Mouse (Mus musculus): ENCODE results near the gene Gdpd1.
A peak's percentile ranks its signal among the peaks of the same experiment; 100 is the strongest.
"Not testable (repeated sequence)": the region's sequence is repeated elsewhere in the genome, so short reads cannot be mapped to it uniquely, and the experiment has no call there.

Gdpd1 gene

GRCm38 (mm10) chr11:87026096-87026875 lies 47.6 kb downstream of the Gdpd1 start:
- peak; percentile 39 for DNase-seq (ENCODE audit: low read depth, low spot score)

DNA sequence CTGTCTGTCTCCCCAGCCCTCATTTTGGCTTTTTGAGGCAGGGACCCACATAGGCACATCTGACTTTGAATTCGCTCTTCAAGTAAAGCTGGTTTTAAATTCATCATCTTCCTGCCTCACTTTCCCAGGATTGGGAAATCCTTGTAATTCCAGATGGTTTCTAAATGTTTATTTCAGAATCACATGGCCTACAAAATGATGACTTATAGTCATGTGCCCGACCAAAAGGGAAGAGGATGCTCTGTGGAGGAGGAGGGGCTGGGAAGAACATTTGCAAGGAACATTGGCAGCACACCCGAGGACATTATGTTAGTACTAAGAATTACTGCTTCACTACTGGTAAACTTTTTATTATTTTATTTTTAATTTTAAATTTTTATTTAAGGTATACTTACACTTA lies 48.5 kb downstream of the Gdpd1 start:
- DNase-seq (ENCODE audit: low read depth, low spot score): peak; percentile 58

- DNase-seq (ENCODE audit: low read depth, low spot score): not testable (repeated sequence)
Measured at GRCm38 (mm10) chr11:87023240-87023639, 50.6 kb downstream of the Gdpd1 start.

GRCm38 (mm10) chr11:87022765-87023164 lies 51.1 kb downstream of the Gdpd1 start:
- no peak for DNase-seq (ENCODE audit: low read depth, low spot score)

DNA sequence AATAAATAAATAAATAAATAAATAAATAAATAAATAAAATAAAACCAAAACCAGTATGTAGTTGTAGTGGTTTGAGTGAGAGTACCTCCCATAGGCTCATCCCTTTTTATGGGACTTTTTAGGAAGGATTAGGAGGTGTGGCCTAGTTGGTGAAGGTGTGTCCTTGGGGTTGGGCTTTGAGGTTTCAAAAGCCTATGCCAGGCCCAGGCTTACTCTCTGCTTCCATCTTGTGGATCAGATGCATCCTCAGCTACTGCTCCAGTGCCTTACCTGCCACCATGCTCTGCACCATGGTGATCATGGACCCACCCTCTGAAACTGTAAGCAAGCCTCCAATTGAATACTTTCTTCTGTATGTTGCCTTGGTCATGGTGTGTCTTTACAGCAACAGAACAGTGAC lies 52.3 kb downstream of the Gdpd1 start:
- DNase-seq (ENCODE audit: low read depth, low spot score): no peak

DNA sequence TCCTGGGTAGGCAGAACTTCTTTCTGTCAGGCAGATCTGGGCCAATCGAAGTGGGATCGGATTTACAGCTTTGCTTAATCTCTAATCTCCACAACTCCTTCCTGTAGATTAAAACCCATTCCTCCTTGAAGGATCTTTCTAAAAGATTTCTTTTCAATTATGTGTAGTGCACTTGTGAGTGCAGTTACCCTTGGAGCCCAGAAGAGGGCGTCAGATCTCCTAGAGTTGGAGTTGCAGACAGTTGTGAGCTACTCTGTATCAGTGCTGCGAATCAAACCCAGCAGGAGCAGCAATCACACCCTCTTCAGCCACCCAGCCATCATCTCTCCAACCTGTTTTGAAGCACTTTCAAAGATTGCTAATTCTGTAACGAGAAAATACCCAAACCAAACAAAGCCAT lies 53.4 kb downstream of the Gdpd1 start:
- DNase-seq (ENCODE audit: low read depth, low spot score): no peak

DNA sequence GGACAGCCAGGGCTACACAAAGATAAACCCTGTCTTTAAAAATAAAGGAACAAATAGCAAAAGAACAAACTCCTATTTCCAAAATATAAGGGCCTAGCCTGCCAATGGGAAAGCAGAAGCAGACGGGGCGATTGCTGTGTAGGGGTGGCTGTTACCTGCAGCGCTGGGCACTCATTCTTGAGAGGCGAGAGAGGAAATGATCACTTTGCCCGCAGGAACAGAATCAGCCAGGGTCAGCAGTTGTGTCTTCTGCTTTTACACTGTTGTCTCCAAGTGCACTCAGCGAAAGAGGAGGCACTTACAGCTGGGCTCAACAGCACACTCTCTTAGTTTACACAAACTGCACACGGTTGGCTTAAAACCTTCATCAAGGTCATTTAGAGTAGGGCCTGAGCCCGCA lies 54.4 kb downstream of the Gdpd1 start:
- no peak for DNase-seq (ENCODE audit: low read depth, low spot score)

DNA sequence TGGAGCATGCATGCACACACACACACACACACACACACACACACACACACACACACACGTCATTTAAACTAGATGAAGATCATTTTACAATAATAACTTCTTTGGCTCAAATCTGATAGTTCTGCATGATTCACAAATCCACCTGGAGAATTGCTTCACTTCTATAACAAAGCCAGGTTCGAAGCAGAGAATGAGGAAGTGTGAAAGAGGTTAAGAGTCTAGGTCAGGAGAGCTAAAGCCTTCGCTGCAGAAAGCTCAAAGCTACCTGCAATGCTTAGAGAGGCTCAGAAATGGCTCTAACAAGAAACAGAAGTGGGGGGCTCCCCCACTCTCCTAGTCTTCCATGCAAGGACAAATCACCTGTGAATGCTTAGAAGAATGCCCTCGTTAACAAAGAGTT lies 55.8 kb downstream of the Gdpd1 start:
- no peak for DNase-seq (ENCODE audit: low read depth, low spot score)

DNA sequence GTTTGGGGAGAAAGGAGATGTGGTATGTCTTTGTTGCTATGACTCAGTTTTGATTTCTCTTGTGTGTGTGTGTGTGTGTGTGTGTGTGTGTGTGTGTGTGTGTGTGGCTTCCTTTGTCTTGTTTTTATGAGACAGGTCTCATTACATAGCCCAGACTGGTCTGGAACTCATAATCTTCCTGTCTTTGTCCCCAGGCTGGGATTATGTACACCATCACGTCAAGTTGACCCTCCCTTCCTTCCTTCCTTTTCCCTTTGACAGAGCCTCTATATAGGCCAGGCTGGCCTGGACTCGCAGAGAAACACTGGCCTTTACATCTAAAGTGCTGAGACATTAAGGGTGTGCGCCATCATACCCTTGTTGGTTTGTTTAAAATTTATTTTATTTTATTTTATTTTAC lies 58.2 kb downstream of the Gdpd1 start:
- DNase-seq (ENCODE audit: low read depth, low spot score): no peak

GRCm38 (mm10) chr11:87010476-87010875 lies 63.4 kb downstream of the Gdpd1 start:
- DNase-seq (ENCODE audit: low read depth, low spot score): peak; percentile 40

- no peak for DNase-seq (ENCODE audit: low read depth, low spot score)
Measured at GRCm38 (mm10) chr11:87007371-87007770, 66.5 kb downstream of the Gdpd1 start.

- DNase-seq (ENCODE audit: low read depth, low spot score): no peak
Measured at GRCm38 (mm10) chr11:87004960-87005755, 68.7 kb downstream of the Gdpd1 start.

GRCm38 (mm10) chr11:87002078-87002829 lies 71.6 kb downstream of the Gdpd1 start:
- DNase-seq (ENCODE audit: low read depth, low spot score): no peak

- no peak for DNase-seq (ENCODE audit: low read depth, low spot score)
Measured at GRCm38 (mm10) chr11:87001217-87001616, 72.6 kb downstream of the Gdpd1 start.

DNA sequence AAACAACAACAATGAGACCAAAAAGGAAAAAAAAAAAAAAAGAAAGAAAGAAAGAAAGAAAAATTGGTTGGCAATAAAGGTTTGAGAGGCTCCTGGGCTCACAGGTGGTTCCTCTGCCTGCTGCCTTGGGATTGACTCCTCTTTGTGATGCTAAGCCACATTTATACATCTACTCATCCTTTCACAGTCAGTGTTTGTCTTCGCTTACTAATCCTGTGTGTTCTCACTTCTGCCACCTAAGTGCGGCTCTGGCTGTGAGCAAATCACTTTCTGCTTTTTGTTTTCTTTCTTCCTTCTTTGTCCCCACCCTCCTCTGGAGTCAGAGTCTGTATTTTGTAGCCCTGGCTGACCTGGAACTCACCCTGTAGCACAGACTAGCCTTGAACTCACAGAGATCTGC lies 77.6 kb downstream of the Gdpd1 start:
- no peak for DNase-seq (ENCODE audit: low read depth, low spot score)

GRCm38 (mm10) chr11:86995625-86996221 lies 78.1 kb downstream of the Gdpd1 start:
- peak; percentile 68 for DNase-seq (ENCODE audit: low read depth, low spot score)

DNA sequence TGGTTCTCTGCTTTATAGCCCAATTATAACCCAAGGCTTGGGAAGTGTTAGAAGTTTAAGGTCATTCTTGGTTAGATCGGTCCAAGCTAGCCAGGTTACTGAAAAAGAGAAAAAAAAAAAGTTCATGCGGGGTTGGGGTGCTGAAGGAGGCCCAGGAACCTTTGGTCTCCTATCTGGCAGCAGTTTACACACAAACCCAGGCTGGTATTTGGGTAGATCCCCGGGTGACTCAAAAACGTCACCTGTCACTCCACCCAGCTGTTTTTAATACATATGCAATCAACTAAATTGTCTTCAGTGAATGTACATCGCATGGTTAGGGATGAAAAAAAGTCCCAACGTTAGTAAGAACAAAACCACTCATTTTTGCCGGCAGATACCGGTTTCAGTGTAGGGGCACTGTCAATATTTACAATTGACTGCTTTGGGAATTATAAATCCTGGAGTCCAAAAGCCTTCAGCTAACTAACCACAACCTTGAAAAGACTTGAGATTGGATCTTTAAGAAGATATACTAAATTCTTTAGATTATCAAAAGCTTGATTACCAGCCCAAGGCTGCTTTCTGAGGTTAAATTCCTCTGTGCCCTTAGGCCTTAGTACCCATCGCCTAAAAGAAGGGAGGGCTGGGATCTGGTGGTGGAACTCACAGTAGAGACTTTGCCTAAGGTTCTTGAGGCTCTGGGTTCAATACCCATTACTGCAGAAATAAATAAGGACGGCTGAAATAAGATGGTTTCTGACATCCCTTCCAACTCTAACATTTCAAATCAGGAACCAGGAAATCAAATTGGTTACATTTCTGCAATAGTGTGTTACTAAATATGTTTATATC lies 78.9 kb downstream of the Gdpd1 start:
- no peak for DNase-seq (ENCODE audit: low read depth, low spot score)

GRCm38 (mm10) chr11:86994330-86994729 lies 79.5 kb downstream of the Gdpd1 start:
- no peak for DNase-seq (ENCODE audit: low read depth, low spot score)

DNA sequence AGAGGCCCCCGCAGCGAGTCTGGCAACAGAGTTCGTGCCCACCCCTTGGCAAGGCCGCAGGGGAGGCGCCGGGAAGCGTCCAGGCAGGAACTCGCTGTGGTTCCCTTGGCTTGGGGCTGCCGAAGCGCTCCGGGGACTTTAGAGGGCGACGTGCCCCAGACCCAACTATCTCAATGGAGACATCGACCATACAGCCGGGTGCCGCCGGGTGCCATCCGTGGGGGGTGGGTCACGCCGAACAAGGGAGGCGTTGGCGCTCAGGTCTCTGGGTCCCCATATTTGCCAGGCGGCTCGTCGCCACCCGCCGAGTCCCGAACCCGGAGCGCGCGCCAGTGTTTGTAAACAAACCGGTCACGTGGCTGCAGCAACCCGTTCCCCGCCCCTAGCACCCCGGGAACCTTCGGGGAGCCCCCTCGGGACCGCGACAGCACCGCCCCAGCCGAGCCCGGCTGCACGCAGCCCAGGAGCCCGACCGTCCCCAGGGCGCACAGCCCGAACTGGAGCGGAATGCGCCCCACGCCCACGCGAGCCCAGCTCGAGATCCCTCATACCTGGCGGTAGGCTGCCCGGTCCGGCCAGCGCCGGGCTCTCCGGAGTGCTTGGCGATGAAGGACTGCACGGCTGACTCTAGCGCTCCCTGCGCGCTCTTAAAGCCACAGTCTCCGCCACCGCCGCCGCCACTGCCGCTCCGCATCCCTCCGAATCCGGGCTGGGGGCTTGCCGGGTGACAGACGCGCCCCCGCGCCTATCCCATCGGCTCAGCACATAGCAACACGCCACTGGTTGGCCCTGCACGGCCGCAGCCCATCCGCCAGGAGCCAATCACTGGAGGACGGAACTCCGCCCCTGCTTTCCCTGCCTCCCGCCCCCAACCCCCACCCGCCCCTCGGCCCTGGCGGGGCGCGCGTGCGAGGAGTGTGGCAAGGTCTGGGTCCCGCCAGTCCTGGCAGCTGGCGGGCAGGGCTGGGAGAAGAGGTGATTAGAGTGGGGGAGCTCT lies 80.5 kb downstream of the Gdpd1 start, which contains the start of gene Ypel2:
Gene Ypel2, minus strand, starts transcription at position 667 of the 997 bp plus-strand sequence.
- DNase-seq (ENCODE audit: low read depth, low spot score): peak; percentile 95
